Mouse (Mus musculus) liver, embryonic 12.5 days (tissue): Measurements from ENCODE around the gene Uchl1. TPM values are rescaled to one million over a fixed set of nuclear protein-coding genes. Genes with fewer than 3 reads are reported as not detected.

Source experiments
- ATAC-seq: fragments of 200-750 bp; cut with Nextera tagmentation; 2 replicates; pipeline ENCODE4 v1.8.0; 2017; ENCODE audit warnings: moderate number of reproducible peaks, mild to moderate bottlenecking, moderate library complexity
- H3K27ac ChIP-seq: fragments of 300-500 bp; sonication (generic); 2 replicates; pipeline ENCODE4 v1.5.1; 2016; ENCODE audit warnings: mild to moderate bottlenecking
- H3K27me3 ChIP-seq: fragments of 300-500 bp; sonication (generic); replicated peaks from 2 replicates; pipeline ENCODE4 v1.6.1; 2016; ENCODE audit warnings: mild to moderate bottlenecking, moderate library complexity
- H3K36me3 ChIP-seq: fragments of 300-500 bp; sonication (generic); 2 replicates; pipeline ENCODE4 v1.6.1; 2016; ENCODE audit warnings: mild to moderate bottlenecking, moderate library complexity
- H3K4me1 ChIP-seq: fragments of 300-500 bp; sonication (generic); 2 replicates; pipeline ENCODE4 v1.6.1; 2016
- H3K4me2 ChIP-seq: fragments of 300-500 bp; sonication (generic); 2 replicates; pipeline ENCODE4 v1.6.1; 2016; ENCODE audit warnings: mild to moderate bottlenecking, moderate library complexity
- H3K4me3 ChIP-seq: fragments of 300-500 bp; sonication (generic); 2 replicates; pipeline ENCODE4 v1.5.1; 2016; ENCODE audit warnings: mild to moderate bottlenecking, moderate library complexity
- H3K9ac ChIP-seq: fragments of 300-500 bp; sonication (generic); 2 replicates; pipeline ENCODE4 v1.6.1; 2016; ENCODE audit warnings: mild to moderate bottlenecking, moderate library complexity
- H3K9me3 ChIP-seq: fragments of 300-500 bp; sonication (generic); replicated peaks from 2 replicates; pipeline ENCODE4 v1.6.1; 2016; ENCODE audit warnings: mild to moderate bottlenecking, moderate library complexity
- WGBS: fragments of 180-500 bp; shearing (Covaris S2); methylation state at CpG from one replicate; pipeline ENCODE4 v1.1.7; 2016; ENCODE audit not compliant: insufficient replicate concordance; 5-methylcytosine and 5-hydroxymethylcytosine counted together
- polyA plus RNA-seq: library from polyadenylated mRNA; unstranded; fragments of >200 nt; fragmentation: Nextera tagmentation; extraction: Ambion mirVana; gene quantifications from 2 replicates; pipeline ENCODE4 v1.2.1, GENCODE M21; 2016

Uchl1 gene
- polyA plus RNA-seq, 1 experiment from 2014 or later = 3.0 TPM

GRCm38 (mm10) chr5:66685930-66686329 is 10.0 kb downstream of the Uchl1 start:
- Histone ChIP-seq H3K9me3 (no peaks in the 10 kb centered on the region), H3K4me2 (no peak overlapping the region), H3K4me1 (no peaks in the 10 kb centered on the region), H3K27ac (no peak overlapping the region), H3K27me3 (no peaks in the 10 kb centered on the region), H3K36me3 (no peaks in the 10 kb centered on the region), H3K4me3 (no peak overlapping the region), H3K9ac (no peak overlapping the region)
- WGBS = 56% methylated on average over 2 of the region's 2 CpGs
- ATAC-seq = no peak

GRCm38 (mm10) chr5:66686863-66687262 is 11.0 kb downstream of the Uchl1 start:
- Histone ChIP-seq H3K4me2 (no peak overlapping the region), H3K9ac (no peak overlapping the region), H3K4me1 (no peaks in the 10 kb centered on the region), H3K9me3 (no peaks in the 10 kb centered on the region), H3K27me3 (no peaks in the 10 kb centered on the region), H3K4me3 (no peak overlapping the region), H3K27ac (no peak overlapping the region), H3K36me3 (no peaks in the 10 kb centered on the region)
- 72% methylated on average over 13 of the region's 13 CpGs for WGBS
- ATAC-seq = no peak

- no peak for ATAC-seq
- H3K4me3 ChIP-seq = no peak overlapping the region
- no peaks in the 10 kb centered on the region for H3K4me1 ChIP-seq
- no peaks in the 10 kb centered on the region for H3K27me3 ChIP-seq
- no peaks in the 10 kb centered on the region for H3K9me3 ChIP-seq
- no peak overlapping the region for H3K27ac ChIP-seq
- 67% methylated on average over 9 of the region's 9 CpGs for WGBS
- no peak overlapping the region for H3K9ac ChIP-seq
- H3K36me3 ChIP-seq = no peaks in the 10 kb centered on the region
- H3K4me2 ChIP-seq = no peak overlapping the region
These were observed 11.8 kb downstream of the Uchl1 start for GRCm38 (mm10) chr5:66687737-66688136.

GRCm38 (mm10) chr5:66688286-66688685 is 12.4 kb downstream of the Uchl1 start:
- Histone ChIP-seq H3K9me3 (no peaks in the 10 kb centered on the region), H3K27me3 (no peaks in the 10 kb centered on the region), H3K4me3 (no peak overlapping the region), H3K9ac (no peak overlapping the region), H3K4me2 (no peak overlapping the region), H3K4me1 (no peaks in the 10 kb centered on the region), H3K27ac (no peak overlapping the region), H3K36me3 (no peaks in the 10 kb centered on the region)
- ATAC-seq = no peak
- WGBS = 81% methylated on average over 5 of the region's 5 CpGs

- Histone ChIP-seq H3K9me3 (no peaks in the 10 kb centered on the region), H3K27ac (no peak overlapping the region), H3K36me3 (no peaks in the 10 kb centered on the region), H3K4me2 (no peak overlapping the region), H3K4me1 (no peaks in the 10 kb centered on the region), H3K27me3 (no peaks in the 10 kb centered on the region), H3K9ac (no peak overlapping the region), H3K4me3 (no peak overlapping the region)
- WGBS = 72% methylated on average over 9 of the region's 9 CpGs
- no peak for ATAC-seq
These were observed 13.9 kb downstream of the Uchl1 start for GRCm38 (mm10) chr5:66689796-66690195.

- H3K27ac ChIP-seq = no peak overlapping the region
- H3K36me3 ChIP-seq = no peaks in the 10 kb centered on the region
- WGBS = 59% methylated on average over 4 of the region's 4 CpGs
- no peaks in the 10 kb centered on the region for H3K4me1 ChIP-seq
- no peak overlapping the region for H3K9ac ChIP-seq
- no peak overlapping the region for H3K4me3 ChIP-seq
- no peaks in the 10 kb centered on the region for H3K27me3 ChIP-seq
- H3K4me2 ChIP-seq = no peak overlapping the region
- ATAC-seq = no peak
- H3K9me3 ChIP-seq = no peaks in the 10 kb centered on the region
These were observed 17.3 kb downstream of the Uchl1 start for GRCm38 (mm10) chr5:66693231-66693630.

GRCm38 (mm10) chr5:66697119-66697518 is 21.2 kb downstream of the Uchl1 start:
- Histone ChIP-seq H3K27ac (no peak overlapping the region), H3K4me2 (no peak overlapping the region), H3K9me3 (no peaks in the 10 kb centered on the region), H3K27me3 (no peaks in the 10 kb centered on the region), H3K4me1 (no peaks in the 10 kb centered on the region), H3K9ac (no peak overlapping the region), H3K36me3 (no peaks in the 10 kb centered on the region), H3K4me3 (no peak overlapping the region)
- ATAC-seq = no peak

- H3K4me3 ChIP-seq = no peak overlapping the region
- H3K4me2 ChIP-seq = no peak overlapping the region
- 47% methylated on average over 6 of the region's 6 CpGs for WGBS
- no peak overlapping the region for H3K9ac ChIP-seq
- no peak overlapping the region for H3K27ac ChIP-seq
- no peak for ATAC-seq
- H3K9me3 ChIP-seq = no peaks in the 10 kb centered on the region
- no peaks in the 10 kb centered on the region for H3K4me1 ChIP-seq
- H3K27me3 ChIP-seq = no peaks in the 10 kb centered on the region
- no peaks in the 10 kb centered on the region for H3K36me3 ChIP-seq
These were observed 24.0 kb downstream of the Uchl1 start for GRCm38 (mm10) chr5:66699911-66700310.

- H3K27ac ChIP-seq = no peak overlapping the region
- no peak for ATAC-seq
- no peaks in the 10 kb centered on the region for H3K4me1 ChIP-seq
- WGBS = 73% methylated on average over 4 of the region's 4 CpGs
- no peaks in the 10 kb centered on the region for H3K27me3 ChIP-seq
- H3K4me2 ChIP-seq = no peak overlapping the region
- no peaks in the 10 kb centered on the region for H3K9me3 ChIP-seq
- H3K9ac ChIP-seq = no peak overlapping the region
- H3K36me3 ChIP-seq = no peaks in the 10 kb centered on the region
- no peak overlapping the region for H3K4me3 ChIP-seq
These were observed 26.1 kb downstream of the Uchl1 start for GRCm38 (mm10) chr5:66701951-66702350.

GRCm38 (mm10) chr5:66703317-66704004 is 27.6 kb downstream of the Uchl1 start:
- Histone ChIP-seq H3K4me3 (no peak overlapping the region), H3K9ac (no peak overlapping the region), H3K27me3 (no peaks in the 10 kb centered on the region), H3K27ac (no peak overlapping the region), H3K4me1 (no peaks in the 10 kb centered on the region), H3K4me2 (no peak overlapping the region), H3K36me3 (no peaks in the 10 kb centered on the region), H3K9me3 (no peaks in the 10 kb centered on the region)
- no peak for ATAC-seq
- 23% methylated on average over 10 of the region's 10 CpGs for WGBS

GRCm38 (mm10) chr5:66707859-66708258 is 32.0 kb downstream of the Uchl1 start:
- Histone ChIP-seq H3K4me3 (no peak overlapping the region), H3K36me3 (no peaks in the 10 kb centered on the region), H3K4me2 (no peak overlapping the region), H3K27me3 (no peaks in the 10 kb centered on the region), H3K9me3 (no peaks in the 10 kb centered on the region), H3K27ac (no peak overlapping the region), H3K4me1 (no peaks in the 10 kb centered on the region), H3K9ac (no peak overlapping the region)
- WGBS = 63% methylated on average over 5 of the region's 5 CpGs
- no peak for ATAC-seq

- Histone ChIP-seq H3K4me2 (no peak overlapping the region), H3K36me3 (no peaks in the 10 kb centered on the region), H3K27me3 (0 out of 2 replicates have a peak, but pooled peaks cover 4% of the 10 kb centered on the region), H3K4me1 (no peaks in the 10 kb centered on the region), H3K9me3 (no peaks in the 10 kb centered on the region), H3K27ac (no peak overlapping the region), H3K4me3 (no peak overlapping the region), H3K9ac (no peak overlapping the region)
- ATAC-seq = no peak
- 25% methylated on average over 4 of the region's 4 CpGs for WGBS
These were observed 34.6 kb downstream of the Uchl1 start for GRCm38 (mm10) chr5:66710445-66711019.

- WGBS = 70% methylated on average over 6 of the region's 6 CpGs
These were observed 36.9 kb downstream of the Uchl1 start for GRCm38 (mm10) chr5:66712801-66713200.

More at GRCm38 (mm10) chr5:66712801-66713200, 36.9 kb downstream of the Uchl1 start:
- H3K4me1 ChIP-seq = no peaks in the 10 kb centered on the region
- no peak overlapping the region for H3K4me2 ChIP-seq
- H3K4me3 ChIP-seq = no peak overlapping the region
- no peak for ATAC-seq
- H3K9ac ChIP-seq = no peak overlapping the region
- no peak overlapping the region for H3K27ac ChIP-seq
- H3K27me3 ChIP-seq = 0 out of 2 replicates have a peak, but pooled peaks cover 4% of the 10 kb centered on the region
- no peaks in the 10 kb centered on the region for H3K36me3 ChIP-seq
- no peaks in the 10 kb centered on the region for H3K9me3 ChIP-seq
